Mouse (Mus musculus) midbrain, embryonic 14.5 days (tissue): ENCODE data around the gene Gpr108. TPM values are rescaled to one million over a fixed set of nuclear protein-coding genes. Genes with fewer than 3 reads are reported as not detected.

Experiments
- ATAC-seq: fragments of 200-750 bp; cut with Nextera tagmentation; 2 replicates; pipeline ENCODE4 v1.8.0; 2017; ENCODE audit warnings: moderate number of reproducible peaks, moderate library complexity; ENCODE audit not compliant: low FRiP score, low TSS enrichment
- DNase-seq: peaks from one replicate; pipeline ENCODE4 v3.0.0-alpha.2; 2015
- H3K27ac ChIP-seq: fragments of 300-500 bp; sonication (generic); replicated peaks from 2 replicates; pipeline ENCODE4 v1.5.1; 2014; ENCODE audit warnings: mild to moderate bottlenecking, low read depth, low read length, moderate library complexity
- H3K27me3 ChIP-seq: fragments of 300-500 bp; sonication (generic); 2 replicates; pipeline ENCODE4 v1.6.1; 2014; ENCODE audit warnings: low read length, control low read depth, mixed read lengths; ENCODE audit not compliant: control insufficient read depth, insufficient read depth
- H3K36me3 ChIP-seq: fragments of 300-500 bp; sonication (generic); 2 replicates; pipeline ENCODE4 v1.6.1; 2014; ENCODE audit warnings: low read length, control low read depth; ENCODE audit not compliant: control insufficient read depth, insufficient read depth
- H3K4me1 ChIP-seq: fragments of 300-500 bp; sonication (generic); 2 replicates; pipeline ENCODE4 v1.6.1; 2014; ENCODE audit warnings: mild to moderate bottlenecking, antibody characterized with exemption, low read length, control low read depth; ENCODE audit not compliant: control insufficient read depth, insufficient read depth
- H3K4me2 ChIP-seq: fragments of 300-500 bp; sonication (generic); 2 replicates; pipeline ENCODE4 v1.6.1; 2014; ENCODE audit warnings: mild to moderate bottlenecking, low read length, moderate library complexity
- H3K4me3 ChIP-seq: fragments of 300-500 bp; sonication (generic); replicated peaks from 2 replicates; pipeline ENCODE4 v1.5.1; 2014; ENCODE audit warnings: low read depth, low read length
- H3K9ac ChIP-seq: fragments of 300-500 bp; sonication (generic); replicated peaks from 2 replicates; pipeline ENCODE4 v1.6.1; 2014; ENCODE audit warnings: mild to moderate bottlenecking, low read length, moderate library complexity
- H3K9me3 ChIP-seq: fragments of 300-500 bp; sonication (generic); 2 replicates; pipeline ENCODE4 v1.6.1; 2016; ENCODE audit warnings: low read length, control low read depth, mixed read lengths; ENCODE audit not compliant: control insufficient read depth
- WGBS: fragments of 180-500 bp; shearing (Covaris S2); extraction: QIAGEN DNeasy Blood & Tissue Kit; methylation state at CpG from one replicate; pipeline ENCODE4 v1.1.7; 2014; 5-methylcytosine and 5-hydroxymethylcytosine counted together
- microRNA-seq: library from miRNA; unstranded; fragments of <30 nt; microRNA quantifications from one replicate; pipeline ENCODE4, GENCODE M21; 2016
- polyA plus RNA-seq: library from polyadenylated mRNA; unstranded; fragments of >200 nt; fragmentation: Nextera tagmentation; extraction: Ambion mirVana; gene quantifications from 2 replicates; pipeline ENCODE4 v1.2.1, GENCODE M21; 2014

Gpr108 gene
- polyA plus RNA-seq, 1 experiment from 2014 or later = 20.9 TPM

GRCm38 (mm10) chr17:57194771-57195170 lies 53.5 kb downstream of the Gpr108 start:
- Histone ChIP-seq H3K9ac (no peak overlapping the region), H3K4me2 (no peak overlapping the region), H3K9me3 (no peaks in the 10 kb centered on the region), H3K27ac (no peak overlapping the region), H3K36me3 (no peaks in the 10 kb centered on the region), H3K4me1 (no peaks in the 10 kb centered on the region), H3K4me3 (no peak overlapping the region), H3K27me3 (no peaks in the 10 kb centered on the region)
- WGBS = 83% methylated on average over 3 of the region's 3 CpGs
- DNase-seq (no peak), ATAC-seq (no peak)

DNA sequence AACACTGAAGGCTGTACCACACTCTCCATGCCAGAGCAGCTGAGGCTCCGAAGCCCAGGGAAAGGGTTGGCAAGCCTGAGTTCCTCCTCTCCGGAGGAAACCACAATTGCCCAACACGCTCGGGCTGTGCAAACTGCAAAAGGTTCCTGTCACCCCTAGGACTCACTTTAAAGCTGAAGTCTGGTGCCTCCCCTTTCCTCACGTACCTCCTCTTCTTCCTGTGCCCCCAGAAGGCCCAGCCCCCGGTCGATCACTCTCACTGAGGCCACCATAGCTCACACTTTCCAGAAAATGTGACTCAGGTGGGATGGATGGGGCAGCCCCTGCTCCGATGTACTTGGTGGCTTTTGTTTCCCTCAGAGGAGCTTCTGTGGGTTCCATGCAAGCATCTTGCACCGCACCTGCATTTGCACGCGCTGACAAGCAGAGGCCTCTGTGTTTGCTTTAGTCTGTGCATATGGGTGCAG lies 54.2 kb downstream of the Gpr108 start, which contains the start of gene Tnfsf14:
TSS of gene Tnfsf14 (minus strand) at position 137 of the 467 bp plus-strand sequence.
- Histone ChIP-seq H3K4me3 (no peak within 1 kb of the TSS), H3K4me1 (no peaks in the 10 kb centered on the region), H3K27me3 (no peaks in the 10 kb centered on the region), H3K36me3 (no peaks in the 10 kb centered on the region), H3K9ac (no peak within 1 kb of the TSS), H3K27ac (no peak within 1 kb of the TSS), H3K4me2 (no peak within 1 kb of the TSS), H3K9me3 (no peaks in the 10 kb centered on the region)
- 82% methylated on average over 11 of the region's 11 CpGs for WGBS
- no peak for ATAC-seq
- DNase-seq = no peak

DNA sequence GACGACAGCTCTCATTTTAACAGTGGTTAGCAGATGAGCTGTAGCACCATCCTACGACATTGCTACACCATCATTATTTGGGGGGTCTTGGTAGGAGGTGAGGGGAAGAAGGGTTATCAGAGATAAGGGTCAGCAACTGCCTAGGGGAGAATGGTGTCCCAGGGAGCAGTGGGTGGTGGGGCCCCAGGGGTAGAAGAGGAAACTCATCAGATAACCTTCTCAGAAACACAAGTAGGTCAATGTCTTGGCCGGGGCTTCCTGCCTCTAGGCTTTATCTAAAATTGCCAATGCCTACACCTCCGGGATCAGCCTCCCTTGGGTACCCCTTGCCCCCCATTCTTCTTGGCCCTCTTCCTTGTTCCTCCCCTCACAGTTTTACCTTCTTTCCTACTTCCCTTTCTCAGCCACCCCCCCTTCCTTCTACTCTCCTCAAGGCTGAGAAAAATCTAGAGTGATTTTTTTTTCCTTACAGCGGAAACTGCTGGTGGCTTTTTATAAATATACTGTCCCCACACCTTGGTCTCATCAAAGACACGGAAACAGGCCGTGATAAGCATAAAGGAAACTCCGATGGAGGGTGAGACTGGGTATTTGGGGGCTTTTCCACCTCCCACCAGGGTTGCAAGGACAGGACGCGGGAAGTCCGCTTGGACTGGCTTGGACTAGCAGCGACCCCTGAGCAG lies 59.6 kb downstream of the Gpr108 start:
- H3K4me1 ChIP-seq = no peaks in the 10 kb centered on the region
- H3K9me3 ChIP-seq = no peaks in the 10 kb centered on the region
- H3K4me3 ChIP-seq = no peak overlapping the region
- H3K36me3 ChIP-seq = no peaks in the 10 kb centered on the region
- no peak overlapping the region for H3K9ac ChIP-seq
- DNase-seq = no peak
- WGBS = 93% methylated on average over 12 of the region's 12 CpGs
- ATAC-seq = no peak
- H3K4me2 ChIP-seq = no peak overlapping the region
- no peak overlapping the region for H3K27ac ChIP-seq
- H3K27me3 ChIP-seq = no peaks in the 10 kb centered on the region

GRCm38 (mm10) chr17:57185641-57186040 lies 62.6 kb downstream of the Gpr108 start:
- no peaks in the 10 kb centered on the region for H3K36me3 ChIP-seq
- H3K4me3 ChIP-seq = no peak overlapping the region
- H3K9me3 ChIP-seq = no peaks in the 10 kb centered on the region
- H3K27me3 ChIP-seq = no peaks in the 10 kb centered on the region
- H3K9ac ChIP-seq = no peak overlapping the region
- DNase-seq = no peak
- no peak overlapping the region for H3K4me2 ChIP-seq
- no peaks in the 10 kb centered on the region for H3K4me1 ChIP-seq
- no peak for ATAC-seq
- no peak overlapping the region for H3K27ac ChIP-seq
- 77% methylated on average over 2 of the region's 2 CpGs for WGBS

Small RNAs within 50 kb of the gene (microRNA-seq; reads per million reads assigned to microRNA genes)
- gene Mir6978 = not detected

Other genes with a start within 250 kb of the Gpr108 start
- not detected in 2 replicates for gene Pspn, start 248.4 kb downstream of the Gpr108 start, polyA plus RNA-seq
- 61.3 and 63.7 TPM in 2 replicates for gene Gtf2f1, start 237.2 kb downstream of the Gpr108 start, polyA plus RNA-seq
- 0.24 and 0.42 TPM in 2 replicates for gene Gm17949, start 237.0 kb downstream of the Gpr108 start, polyA plus RNA-seq
- 37.5 and 41.7 TPM in 2 replicates for gene Khsrp, start 216.9 kb downstream of the Gpr108 start, polyA plus RNA-seq
- not detected in 2 replicates for gene Slc25a41, start 206.8 kb downstream of the Gpr108 start, polyA plus RNA-seq
- 1.2 and 1.7 TPM in 2 replicates for gene Crb3, start 189.3 kb downstream of the Gpr108 start, polyA plus RNA-seq
- gene Slc25a23, start 188.6 kb downstream of the Gpr108 start, polyA plus RNA-seq = 31.6 and 32.9 TPM in 2 replicates
- 3.3 and 3.4 TPM in 2 replicates for gene Dennd1c, start 169.9 kb downstream of the Gpr108 start, polyA plus RNA-seq
- gene Tubb4a, start 160.7 kb downstream of the Gpr108 start, polyA plus RNA-seq = 324 and 344 TPM in 2 replicates
- 5.2 and 6.7 TPM in 2 replicates for gene Tnfsf9, start 143.1 kb downstream of the Gpr108 start, polyA plus RNA-seq
- 1.1 and 1.4 TPM in 2 replicates for gene Cd70, start 98.7 kb downstream of the Gpr108 start, polyA plus RNA-seq
- not detected in 2 replicates for gene Tnfsf14, start 54.3 kb downstream of the Gpr108 start, polyA plus RNA-seq
- gene C3, start 20.3 kb downstream of the Gpr108 start, polyA plus RNA-seq = 2.0 and 2.6 TPM in 2 replicates
- 5.7 and 7.2 TPM in 2 replicates for gene Trip10, start 1.0 kb upstream of the Gpr108 start, polyA plus RNA-seq
- gene Vav1, start 30.7 kb upstream of the Gpr108 start, polyA plus RNA-seq = 0.51 and 1.6 TPM in 2 replicates
- 1.1 and 4.7 TPM in 2 replicates for gene Adgre1, start 110.2 kb upstream of the Gpr108 start, polyA plus RNA-seq